In genomic region chr19:47133161-47133560, GRCm38 (mm10) we compare ENCODE assay signal across 16 mouse cellular contexts. TPM values are rescaled to one million over a fixed set of nuclear protein-coding genes. Genes with fewer than 3 reads are reported as not detected.
DNase-seq lines count a peak whose midpoint lies in the region; ATAC-seq lines count a peak whose summit lies in the region.
"Had no signal": no experiment of that assay in that cellular context is flagged by ENCODE, and none has a peak within 500 bp of the region (broad histone marks: within the 10 kb centered on the region; RNA-seq: fewer than 3 reads in every experiment).

No protein-coding gene starts in this region.

- H3K27ac ChIP-seq in heart, embryonic 10.5 days, result no peak overlapping the region
- no peak overlapping the region for H3K27ac ChIP-seq in forebrain, embryonic 14.5 days (ENCODE audit: low read depth, low read length)
- H3K27ac ChIP-seq in intestine, embryonic 16.5 days (ENCODE audit: low read length), result no peak overlapping the region
- H3K27ac ChIP-seq: hindbrain, embryonic 12.5 days; midbrain, embryonic 13.5 days had no signal

- peak; percentile 77 for ATAC-seq in granulocyte monocyte progenitor cell, adult 5-6 weeks (replicated peaks; ENCODE audit: poor library complexity, severe bottlenecking)
- ATAC-seq in monocyte, adult 5-6 weeks (replicated peaks; ENCODE audit: insufficient number of reproducible peaks, low FRiP score, low TSS enrichment, poor library complexity, severe bottlenecking), result peak; percentile 86
- ATAC-seq in forebrain, embryonic 14.5 days, result no peak
- no peak for ATAC-seq in intestine, embryonic 16.5 days
- ATAC-seq: midbrain, embryonic 13.5 days had no signal

- H3K9ac ChIP-seq in forebrain, embryonic 14.5 days (ENCODE audit: low read length), result no peak overlapping the region
- no peak overlapping the region for H3K9ac ChIP-seq in intestine, embryonic 16.5 days (ENCODE audit: low read depth, low read length)
- H3K9ac ChIP-seq: hindbrain, embryonic 12.5 days; midbrain, embryonic 13.5 days had no signal

- peaks cover 73% of the 10 kb centered on the region for H3K36me3 ChIP-seq in heart, embryonic 10.5 days
- peaks cover 51% of the 10 kb centered on the region for H3K36me3 ChIP-seq in forebrain, embryonic 14.5 days (ENCODE audit: control insufficient read depth, insufficient read depth, low read length)
- peaks cover 23% of the 10 kb centered on the region; the same call in 1 of the 2 replicates for H3K36me3 ChIP-seq in intestine, embryonic 16.5 days (ENCODE audit: control insufficient read depth, insufficient read depth, low read length)

- 89% methylated on average over 7 of the region's 7 CpGs for WGBS in heart, embryonic 10.5 days
- WGBS in forebrain, embryonic 14.5 days, result 89% methylated on average over 7 of the region's 7 CpGs
- WGBS in intestine, embryonic 16.5 days, result 85% methylated on average over 7 of the region's 7 CpGs

- no peak overlapping the region for H3K4me3 ChIP-seq in heart, embryonic 10.5 days
- H3K4me3 ChIP-seq in forebrain, embryonic 14.5 days (ENCODE audit: low read depth, low read length), result no peak overlapping the region
- no peak overlapping the region for H3K4me3 ChIP-seq in intestine, embryonic 16.5 days (ENCODE audit: low read length)
- H3K4me3 ChIP-seq: erythroblast, embryonic 14.5 days; hindbrain, embryonic 12.5 days; midbrain, embryonic 13.5 days had no signal

- H3K4me2 ChIP-seq in forebrain, embryonic 14.5 days (ENCODE audit: low read length), result no peak overlapping the region
- H3K4me2 ChIP-seq in intestine, embryonic 16.5 days (ENCODE audit: low read depth, low read length), result no peak overlapping the region
- H3K4me2 ChIP-seq: hindbrain, embryonic 12.5 days; midbrain, embryonic 13.5 days had no signal

- peak; percentile 23 to 64 for DNase-seq in heart, adult 9 months (ENCODE audit: low spot score in 2 of 2)
- no peak for DNase-seq in heart, embryonic 10.5 days (ENCODE audit: low spot score)
- peak; percentile 18 for DNase-seq in CD4-positive helper T cell, adult 2 months (ENCODE audit: low read depth, low spot score)
- DNase-seq in forebrain, embryonic 14.5 days (ENCODE audit: low spot score), result no peak
- DNase-seq in adrenal gland, postnatal 14 days, result no peak
- DNase-seq: cerebellum, adult 9-11 months; kidney, postnatal 14 days had no signal

- H3K27me3 ChIP-seq in heart, embryonic 10.5 days (ENCODE audit: insufficient read depth, poor library complexity, severe bottlenecking), result no peaks in the 10 kb centered on the region
- H3K27me3 ChIP-seq in forebrain, embryonic 14.5 days (replicated peaks; ENCODE audit: control insufficient read depth, insufficient read depth, low read length), result no peaks in the 10 kb centered on the region
- H3K27me3 ChIP-seq in intestine, embryonic 16.5 days (replicated peaks; ENCODE audit: control insufficient read depth, insufficient read depth, low read length), result no peaks in the 10 kb centered on the region
- H3K27me3 ChIP-seq: hindbrain, embryonic 12.5 days had no signal

- H3K4me1 ChIP-seq in heart, embryonic 10.5 days, result peaks cover 30% of the 10 kb centered on the region
- H3K4me1 ChIP-seq in forebrain, embryonic 14.5 days (ENCODE audit: control insufficient read depth, insufficient read depth, low read length), result peaks cover 9% of the 10 kb centered on the region
- H3K4me1 ChIP-seq in intestine, embryonic 16.5 days (ENCODE audit: control insufficient read depth, insufficient read depth, low read length), result peaks cover 11% of the 10 kb centered on the region

- no peaks in the 10 kb centered on the region for H3K9me3 ChIP-seq in heart, embryonic 10.5 days
- H3K9me3 ChIP-seq in forebrain, embryonic 14.5 days (replicated peaks; ENCODE audit: control insufficient read depth, low read length), result no peaks in the 10 kb centered on the region
- H3K9me3 ChIP-seq in intestine, embryonic 16.5 days (ENCODE audit: control insufficient read depth, low read length), result no peaks in the 10 kb centered on the region
- H3K9me3 ChIP-seq: hindbrain, embryonic 12.5 days; midbrain, embryonic 13.5 days had no signal

RNA-seq across cellular contexts. Expression of gene Calhm2, which starts 4.9 kb away (rescaled TPM):
- polyA plus RNA-seq in heart, embryonic 10.5 days (2016; fragmentation: Nextera tagmentation; extraction: Ambion mirVana), result 3.8 and 5.5 TPM in 2 replicates
- total RNA-seq in granulocyte monocyte progenitor cell, adult 5-6 weeks (2014; fragmentation: Nextera tagmentation), result 6.6 and 18.6 TPM in 2 replicates
- 6.0 and 10.2 TPM in 2 replicates for total RNA-seq in granulocyte monocyte progenitor cell, adult 5-6 weeks (2017)
- 28.2 to 57.6 TPM (median 36.5 TPM) in 3 replicates for total RNA-seq in monocyte, adult 5-6 weeks (2017)
- 0.69 and 0.83 TPM in 2 replicates for polyA plus RNA-seq in forebrain, embryonic 14.5 days (2014; fragmentation: Nextera tagmentation; extraction: Ambion mirVana)
- 5.8 and 6.4 TPM in 2 replicates for polyA plus RNA-seq in intestine, embryonic 16.5 days (2015; fragmentation: Nextera tagmentation; extraction: Ambion mirVana)
- total RNA-seq in adrenal gland, postnatal 14 days (2021), result 4.4 and 5.4 TPM in 2 replicates
- polyA plus RNA-seq: erythroblast, embryonic 14.5 days had no signal

RNA-seq across cellular contexts. Expression of gene Calhm1, which starts 10.9 kb away (rescaled TPM):
- polyA plus RNA-seq in heart, embryonic 10.5 days (2016; fragmentation: Nextera tagmentation; extraction: Ambion mirVana), result not detected in 2 replicates
- not detected in 2 replicates for total RNA-seq in granulocyte monocyte progenitor cell, adult 5-6 weeks (2014; fragmentation: Nextera tagmentation)
- not detected in 2 replicates for total RNA-seq in granulocyte monocyte progenitor cell, adult 5-6 weeks (2017)
- not detected in 3 replicates for total RNA-seq in monocyte, adult 5-6 weeks (2017)
- not detected in 2 replicates for polyA plus RNA-seq in forebrain, embryonic 14.5 days (2014; fragmentation: Nextera tagmentation; extraction: Ambion mirVana)
- not detected in 2 replicates for polyA plus RNA-seq in intestine, embryonic 16.5 days (2015; fragmentation: Nextera tagmentation; extraction: Ambion mirVana)
- not detected in 2 replicates for total RNA-seq in adrenal gland, postnatal 14 days (2021)
- total RNA-seq: gastrocnemius, postnatal 4 days had no signal
- polyA plus RNA-seq: erythroblast, embryonic 14.5 days; hindbrain, embryonic 12.5 days; limb, embryonic 11.5 days; midbrain, embryonic 13.5 days; testis, adult 2 months had no signal

RNA-seq across cellular contexts. Expression of gene Calhm3, which starts 24.4 kb away (rescaled TPM):
- not detected in 2 replicates for polyA plus RNA-seq in heart, embryonic 10.5 days (2016; fragmentation: Nextera tagmentation; extraction: Ambion mirVana)
- not detected in 2 replicates for total RNA-seq in granulocyte monocyte progenitor cell, adult 5-6 weeks (2014; fragmentation: Nextera tagmentation)
- not detected in 2 replicates for total RNA-seq in granulocyte monocyte progenitor cell, adult 5-6 weeks (2017)
- total RNA-seq in monocyte, adult 5-6 weeks (2017), result not detected in 3 replicates
- polyA plus RNA-seq in forebrain, embryonic 14.5 days (2014; fragmentation: Nextera tagmentation; extraction: Ambion mirVana), result not detected in 2 replicates
- 0.88 and 1.1 TPM in 2 replicates for polyA plus RNA-seq in intestine, embryonic 16.5 days (2015; fragmentation: Nextera tagmentation; extraction: Ambion mirVana)
- not detected in 2 replicates for total RNA-seq in adrenal gland, postnatal 14 days (2021)
- total RNA-seq: gastrocnemius, postnatal 4 days had no signal
- polyA plus RNA-seq: erythroblast, embryonic 14.5 days; hindbrain, embryonic 12.5 days; limb, embryonic 11.5 days; midbrain, embryonic 13.5 days had no signal

RNA-seq across cellular contexts. Expression of gene Pdcd11, which starts 42.6 kb away (rescaled TPM):
- 9.1 and 10.2 TPM in 2 replicates for polyA plus RNA-seq in heart, embryonic 10.5 days (2016; fragmentation: Nextera tagmentation; extraction: Ambion mirVana)
- total RNA-seq in granulocyte monocyte progenitor cell, adult 5-6 weeks (2014; fragmentation: Nextera tagmentation), result 21.6 and 24.7 TPM in 2 replicates
- 23.8 and 29.3 TPM in 2 replicates for total RNA-seq in granulocyte monocyte progenitor cell, adult 5-6 weeks (2017)
- total RNA-seq in monocyte, adult 5-6 weeks (2017), result 15.6 to 24.0 TPM (median 18.9 TPM) in 3 replicates
- 5.7 and 7.4 TPM in 2 replicates for polyA plus RNA-seq in forebrain, embryonic 14.5 days (2014; fragmentation: Nextera tagmentation; extraction: Ambion mirVana)
- polyA plus RNA-seq in intestine, embryonic 16.5 days (2015; fragmentation: Nextera tagmentation; extraction: Ambion mirVana), result 7.1 and 7.4 TPM in 2 replicates
- total RNA-seq in adrenal gland, postnatal 14 days (2021), result 23.4 and 24.5 TPM in 2 replicates

RNA-seq across cellular contexts. Expression of gene Usmg5, which starts 42.7 kb away (rescaled TPM):
- 1,489 and 2,027 TPM in 2 replicates for polyA plus RNA-seq in heart, embryonic 10.5 days (2016; fragmentation: Nextera tagmentation; extraction: Ambion mirVana)
- 747 and 798 TPM in 2 replicates for total RNA-seq in granulocyte monocyte progenitor cell, adult 5-6 weeks (2014; fragmentation: Nextera tagmentation)
- total RNA-seq in granulocyte monocyte progenitor cell, adult 5-6 weeks (2017), result 493 and 868 TPM in 2 replicates
- 231 to 250 TPM (median 231 TPM) in 3 replicates for total RNA-seq in monocyte, adult 5-6 weeks (2017)
- 1,398 and 1,484 TPM in 2 replicates for polyA plus RNA-seq in forebrain, embryonic 14.5 days (2014; fragmentation: Nextera tagmentation; extraction: Ambion mirVana)
- polyA plus RNA-seq in intestine, embryonic 16.5 days (2015; fragmentation: Nextera tagmentation; extraction: Ambion mirVana), result 1,592 and 1,616 TPM in 2 replicates
- total RNA-seq in adrenal gland, postnatal 14 days (2021), result 939 and 985 TPM in 2 replicates

Comparison
In these comparisons a context has a peak if more than half of its experiments do, and no peak if none do; other contexts are left out.
1. DNase-seq: peak in heart, adult 9 months (2 of 2) and CD4-positive helper T cell, adult 2 months (single experiment); none in heart, embryonic 10.5 days (single experiment), forebrain, embryonic 14.5 days (single experiment) and adrenal gland, postnatal 14 days (single experiment).
2. ATAC-seq: peak in granulocyte monocyte progenitor cell, adult 5-6 weeks (single experiment) and monocyte, adult 5-6 weeks (single experiment); none in forebrain, embryonic 14.5 days (single experiment) and intestine, embryonic 16.5 days (single experiment).